Mouse (Mus musculus): ENCODE data around the gene Ank.

Gene Ank

DNA sequence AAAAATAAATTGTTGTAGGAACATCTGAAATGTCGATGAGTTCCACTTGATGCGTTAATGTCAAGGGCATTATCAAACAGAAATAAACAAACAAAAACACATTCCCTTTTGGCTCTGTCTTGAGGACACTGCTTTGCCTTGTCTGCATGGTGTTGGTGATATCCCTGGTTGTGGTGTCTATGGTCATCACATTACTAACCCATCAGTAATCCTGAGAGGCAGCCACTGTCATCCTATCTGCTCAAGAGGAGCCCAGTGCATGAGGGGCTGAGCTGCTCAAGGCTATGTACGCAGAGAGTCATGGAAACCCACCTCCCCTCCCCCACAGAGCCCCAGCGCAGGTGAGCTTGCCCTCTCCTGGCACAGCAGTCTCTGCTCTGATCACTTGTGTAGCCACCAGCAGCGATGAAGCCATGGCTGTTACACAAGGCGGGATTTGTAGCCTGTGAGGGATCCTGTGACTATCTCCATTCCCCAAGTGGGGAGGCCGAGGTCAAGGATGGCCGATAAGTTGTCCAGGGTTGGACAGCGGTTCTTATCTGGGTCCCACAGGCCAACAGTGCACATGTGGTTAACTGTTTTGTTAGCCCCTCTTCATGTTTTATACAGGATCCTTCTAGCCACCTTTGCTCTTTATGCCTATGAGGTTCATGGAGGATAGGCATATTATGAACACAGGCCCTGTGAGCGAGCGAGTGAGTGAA, 30.3 kb downstream of the Ank start:
- DNase-seq (ENCODE audit: low spot score in 2 of 2): peak; percentile 84

DNA sequence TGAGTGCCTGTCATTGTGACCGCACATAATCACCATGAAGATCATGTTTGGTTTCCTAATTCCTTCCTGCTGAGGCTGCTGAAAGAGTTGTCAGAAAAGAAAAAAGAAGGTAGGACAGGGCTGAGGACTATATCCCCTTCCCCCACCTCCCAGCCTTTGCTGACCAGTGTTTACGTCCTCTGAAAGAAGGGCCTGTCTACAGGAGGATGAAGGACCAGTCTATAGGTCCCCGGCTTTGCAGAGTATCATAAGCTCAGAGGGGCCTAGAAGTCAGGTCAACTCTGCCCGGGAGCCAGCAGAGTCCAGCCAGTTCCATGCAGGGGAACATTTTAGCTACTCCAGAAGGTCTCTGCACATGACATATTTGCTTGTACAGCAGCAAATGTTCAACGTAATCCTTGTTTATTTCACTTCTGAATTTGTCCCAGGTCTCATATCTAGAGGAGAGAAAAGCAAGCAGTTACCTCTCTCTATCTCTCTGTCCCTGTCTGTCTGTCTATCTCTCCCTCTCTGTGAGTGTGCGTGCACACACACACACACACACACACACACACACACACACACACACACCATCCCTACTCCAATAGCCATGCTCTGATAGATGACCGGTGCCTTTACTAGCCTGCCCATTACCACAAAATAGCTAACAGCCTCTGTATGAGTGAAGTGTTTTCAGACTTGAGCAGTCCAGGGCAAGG, 31.0 kb downstream of the Ank start:
- DNase-seq (ENCODE audit: low spot score in 2 of 2): no peak

GRCm38 (mm10) chr15:27498078-27498477, 31.6 kb downstream of the Ank start:
- DNase-seq (ENCODE audit: low spot score in 2 of 2): no peak

DNA sequence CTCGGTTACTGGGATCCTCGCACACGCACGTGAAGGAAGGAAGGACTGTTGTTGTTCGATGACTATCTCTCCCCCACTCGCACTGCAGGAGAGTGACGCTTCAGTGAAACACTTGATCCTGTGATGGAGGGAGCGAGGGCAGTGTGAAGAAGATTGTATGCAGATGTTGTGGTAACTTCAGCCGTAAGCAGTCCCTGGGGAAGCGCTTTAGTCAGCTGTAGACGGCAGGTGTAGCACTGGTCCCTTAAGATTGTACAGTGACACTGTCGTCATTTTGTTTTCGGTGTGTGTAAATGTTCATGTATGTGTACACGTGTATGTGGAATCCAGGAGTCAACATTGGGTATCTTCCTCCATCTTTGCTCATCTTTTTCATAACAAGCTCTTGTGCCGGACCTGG, 33.9 kb downstream of the Ank start:
- DNase-seq (ENCODE audit: low spot score in 2 of 2): no peak

- no peak for DNase-seq (ENCODE audit: low spot score in 2 of 2)
These were observed 35.9 kb downstream of the Ank start for GRCm38 (mm10) chr15:27502338-27502737.

DNA sequence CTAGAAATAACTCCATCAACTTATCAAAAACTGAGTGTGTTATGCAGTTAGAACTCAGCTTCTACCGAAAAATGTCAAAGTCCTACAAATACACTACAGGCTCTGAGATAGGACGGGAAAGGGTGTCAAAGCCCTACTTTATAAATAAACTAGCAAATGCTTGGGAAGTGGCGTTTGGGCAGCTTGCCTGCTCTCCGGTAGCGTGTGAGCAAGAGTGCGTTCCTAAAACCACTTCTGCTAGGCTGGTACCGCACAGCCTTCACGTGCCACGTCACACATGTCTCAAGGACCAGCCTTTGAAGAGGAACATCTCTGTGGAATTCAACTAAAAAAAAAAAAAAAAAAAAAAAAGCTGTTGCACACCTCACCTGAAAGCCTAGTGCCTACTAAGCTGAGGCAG, 36.7 kb downstream of the Ank start:
- no peak for DNase-seq (ENCODE audit: low spot score in 2 of 2)

DNA sequence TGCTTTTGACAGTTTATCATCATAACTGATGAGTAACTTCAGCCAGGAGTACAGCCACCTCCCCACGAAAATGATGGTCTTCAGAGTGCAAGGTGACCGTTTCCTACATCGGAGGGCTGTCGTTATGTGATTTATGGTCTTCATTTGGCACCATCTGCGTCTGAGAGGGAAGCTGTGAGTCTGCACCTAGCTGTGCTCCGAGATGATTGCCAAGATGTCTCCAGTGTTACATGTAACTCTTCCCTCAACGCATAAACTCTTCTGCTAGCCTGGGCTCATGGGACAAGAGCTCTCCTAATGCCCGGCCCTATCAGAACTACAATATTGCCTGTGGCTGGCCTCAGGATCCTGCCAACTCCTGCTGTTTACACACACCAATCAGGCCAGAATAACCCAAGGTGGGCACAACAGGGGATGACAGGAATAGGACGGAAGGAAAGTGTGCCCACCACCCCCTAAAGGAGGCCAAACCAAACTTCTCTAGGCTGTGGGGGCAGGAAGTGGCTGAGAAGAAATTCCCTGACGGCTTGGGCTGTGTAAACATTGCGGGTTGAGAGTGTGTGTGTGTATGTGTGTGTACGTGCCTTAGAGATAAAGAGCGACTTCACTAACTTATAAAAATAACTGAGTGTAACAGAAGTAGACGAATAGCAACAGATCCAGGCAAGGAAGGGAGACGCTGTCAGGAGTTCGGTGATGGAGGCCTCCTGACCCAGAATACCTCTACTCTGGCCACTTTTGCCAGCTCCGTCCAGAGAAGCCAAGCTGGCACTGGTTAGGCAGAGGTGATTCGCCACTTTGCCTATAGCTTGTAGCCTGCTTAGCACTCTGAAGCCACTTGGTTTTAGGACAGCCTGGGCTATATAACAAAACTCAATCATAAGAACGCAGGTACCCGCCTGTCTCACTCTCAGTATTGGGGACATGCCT, 37.6 kb downstream of the Ank start:
- no peak for DNase-seq (ENCODE audit: low spot score in 2 of 2)

GRCm38 (mm10) chr15:27506127-27506886, 39.8 kb downstream of the Ank start:
- DNase-seq (ENCODE audit: low spot score in 2 of 2): no peak

DNA sequence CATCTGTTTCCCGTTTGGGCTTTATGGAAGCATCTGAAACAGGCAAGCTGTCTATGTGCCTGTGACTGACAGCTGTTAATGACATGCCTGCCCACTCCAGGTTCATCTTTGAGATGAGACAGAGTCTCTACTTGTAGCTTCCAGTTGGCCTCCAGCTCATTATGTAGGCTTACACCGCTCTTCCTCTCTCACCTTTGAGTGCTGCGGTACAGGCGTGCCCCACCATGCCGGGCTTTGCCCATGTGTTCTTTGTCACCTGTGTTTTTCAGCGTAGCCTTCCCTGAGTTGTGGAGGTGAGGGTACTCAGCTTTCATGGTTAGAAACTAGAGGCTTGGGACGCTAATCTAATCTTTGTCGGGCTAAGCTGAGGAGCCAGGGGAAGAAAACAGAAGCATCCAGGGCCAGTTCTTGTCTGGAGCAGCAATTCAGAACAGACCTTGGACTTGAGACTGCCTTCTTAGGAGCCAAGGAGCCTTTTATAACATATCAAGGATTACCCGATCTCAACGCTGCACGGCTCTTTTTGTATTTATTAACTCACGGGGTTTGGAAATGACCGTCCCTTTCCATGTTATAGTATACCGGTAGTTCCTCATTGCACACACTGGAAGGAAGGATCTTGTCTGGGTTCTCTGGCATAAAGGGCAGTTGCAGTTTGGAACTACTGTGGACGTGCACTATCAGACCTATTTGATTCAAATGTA, 40.6 kb downstream of the Ank start:
- DNase-seq (ENCODE audit: low spot score in 2 of 2): no peak

DNA sequence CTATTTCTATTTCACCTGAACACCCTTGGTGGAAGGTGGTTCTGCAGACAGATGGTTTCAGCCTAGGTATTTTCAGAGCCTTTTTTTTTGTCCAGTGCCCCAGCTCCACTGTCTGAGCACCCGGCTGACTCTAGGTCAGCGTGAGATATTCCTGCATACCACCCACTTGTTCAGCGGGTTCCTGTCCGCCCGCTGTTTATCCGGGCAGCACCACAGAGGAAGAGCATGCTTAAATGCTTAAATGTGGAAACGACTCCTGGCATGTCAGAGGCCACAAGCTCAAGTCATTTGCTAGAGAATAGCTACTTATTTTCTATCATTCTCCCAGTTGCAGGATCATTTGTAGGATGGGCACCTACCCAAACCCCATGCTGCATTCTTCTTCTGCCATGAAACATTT, 41.7 kb downstream of the Ank start:
- no peak for DNase-seq (ENCODE audit: low spot score in 2 of 2)

GRCm38 (mm10) chr15:27508982-27509381, 42.5 kb downstream of the Ank start:
- no peak for DNase-seq (ENCODE audit: low spot score in 2 of 2)

DNA sequence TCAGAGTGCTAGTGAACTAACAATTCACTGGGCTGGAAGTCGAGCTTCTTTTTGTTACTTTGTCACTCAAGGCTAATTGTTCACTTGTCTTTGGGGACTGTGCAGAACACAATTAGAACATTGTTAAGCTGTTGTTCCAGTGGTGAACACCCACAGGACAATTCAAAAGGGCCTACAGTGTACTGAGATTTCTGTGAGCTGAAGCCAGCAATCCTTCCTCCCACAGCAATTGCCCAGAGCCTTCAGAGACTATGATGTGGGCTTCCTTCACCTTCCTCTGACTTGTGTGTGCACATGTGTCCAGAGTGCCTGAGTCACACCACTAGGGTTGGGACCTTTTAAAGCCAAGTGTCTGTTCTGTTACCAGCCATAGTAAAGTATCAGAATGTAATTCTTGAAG, 50.5 kb downstream of the Ank start:
- no peak for DNase-seq (ENCODE audit: low spot score in 2 of 2)

DNA sequence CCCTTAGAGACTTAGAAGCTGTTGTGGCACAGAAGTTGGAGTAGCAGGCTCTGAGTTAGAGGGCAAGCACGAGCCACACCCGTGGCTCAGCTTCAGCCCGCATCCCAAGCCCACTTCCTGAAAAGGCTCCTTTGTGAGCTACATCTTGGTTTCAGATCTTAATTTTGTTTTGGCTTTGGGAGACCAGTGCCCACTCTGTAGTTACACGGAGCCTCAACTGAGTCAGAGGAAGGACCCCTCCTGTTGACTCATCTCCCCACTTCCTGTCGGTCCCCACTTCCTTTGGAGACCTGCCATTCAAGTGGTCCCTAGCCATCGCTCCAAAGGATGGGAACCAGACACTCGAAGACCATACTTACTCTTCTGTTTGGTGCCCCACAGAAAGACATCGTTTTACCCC, 51.5 kb downstream of the Ank start:
- no peak for DNase-seq (ENCODE audit: low spot score in 2 of 2)

- DNase-seq (ENCODE audit: low spot score in 2 of 2): no peak
These were observed 53.4 kb downstream of the Ank start for GRCm38 (mm10) chr15:27519857-27520256.

DNA sequence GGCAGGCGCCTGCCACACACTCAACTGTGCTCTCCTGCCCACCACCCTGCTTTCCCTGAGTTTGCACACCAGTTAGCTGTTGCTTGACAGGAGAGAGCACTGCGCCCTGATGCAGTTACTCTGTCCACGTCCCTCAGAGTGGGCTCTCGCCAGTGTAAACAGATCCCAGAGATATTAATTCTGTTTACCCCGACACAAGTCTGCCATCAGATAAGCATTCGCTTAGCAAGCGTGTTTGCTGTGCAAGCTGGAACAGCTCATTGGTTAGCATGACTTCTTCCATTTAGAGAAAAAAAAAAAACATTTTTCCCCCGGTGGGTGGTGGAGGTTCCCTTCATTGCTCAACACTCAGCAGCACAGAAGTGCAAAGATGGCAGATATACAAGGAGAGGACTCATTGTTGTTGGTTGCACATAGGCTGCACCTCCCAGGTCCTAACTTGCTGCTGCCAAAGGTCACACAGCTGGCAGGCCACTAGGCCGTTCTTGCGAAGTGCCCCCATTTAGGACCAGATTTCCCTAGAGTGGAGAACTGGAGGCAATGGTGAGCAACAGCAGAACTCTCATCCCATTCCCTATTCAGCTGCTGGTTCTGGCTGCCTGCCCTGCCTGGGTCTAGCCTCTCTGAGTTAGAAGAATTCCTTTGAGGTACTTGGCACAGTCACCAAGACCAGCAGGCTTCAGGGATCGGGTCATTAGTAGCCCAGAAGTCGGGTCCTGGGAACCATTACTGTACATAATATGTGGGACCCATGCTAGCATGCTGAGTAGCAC, 58.9 kb downstream of the Ank start:
- DNase-seq (ENCODE audit: low spot score in 2 of 2): no peak

- no peak for DNase-seq (ENCODE audit: low spot score in 2 of 2)
These were observed 62.4 kb downstream of the Ank start for GRCm38 (mm10) chr15:27528896-27529295.

GRCm38 (mm10) chr15:27530023-27530422, 63.5 kb downstream of the Ank start:
- no peak for DNase-seq (ENCODE audit: low spot score in 2 of 2)

DNA sequence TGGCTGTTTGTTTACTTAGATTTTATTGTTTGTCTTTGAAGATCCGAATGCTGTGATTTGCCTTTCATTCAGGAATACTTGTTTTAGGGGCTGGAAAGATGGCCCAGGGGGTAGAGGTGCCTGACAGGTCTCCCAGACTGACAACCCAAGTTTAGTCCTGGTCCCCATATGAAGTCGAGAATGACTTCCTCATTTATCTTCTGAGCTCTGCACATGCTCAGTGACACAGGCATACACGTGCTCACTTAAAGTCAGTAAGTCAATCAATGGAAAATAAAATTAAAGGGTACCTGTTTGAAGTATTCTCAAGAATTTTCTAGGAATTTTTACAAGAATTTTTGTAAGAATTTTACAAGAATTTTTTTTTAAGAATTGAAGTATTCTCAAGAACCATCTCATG, 66.6 kb downstream of the Ank start:
- no peak for DNase-seq (ENCODE audit: low spot score in 2 of 2)

DNA sequence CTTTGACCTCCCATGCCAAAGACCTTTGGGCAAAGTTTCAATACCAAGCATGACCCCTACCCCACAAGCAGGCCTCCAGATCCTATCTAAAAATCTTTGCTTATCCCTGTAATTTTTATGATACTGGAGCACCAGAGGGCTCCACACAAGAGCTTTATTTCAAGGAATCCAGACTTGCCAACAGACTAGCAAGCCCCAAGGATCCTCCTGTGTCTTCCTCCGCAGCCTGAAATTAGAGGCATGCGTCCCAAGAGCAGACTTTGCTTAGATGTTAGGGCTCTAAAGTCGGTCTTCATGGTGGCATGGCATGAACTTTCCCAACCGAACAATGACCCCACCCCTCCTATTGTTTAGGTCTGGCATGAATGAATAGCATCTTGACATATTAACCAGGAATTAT, 69.2 kb downstream of the Ank start:
- DNase-seq (ENCODE audit: low spot score in 2 of 2): no peak

GRCm38 (mm10) chr15:27536186-27536585, 69.7 kb downstream of the Ank start:
- no peak for DNase-seq (ENCODE audit: low spot score in 2 of 2)
